Mouse (Mus musculus): ENCODE results near the gene 4930562C15Rik. TPM values are rescaled to one million over a fixed set of nuclear protein-coding genes. Genes with fewer than 3 reads are reported as not detected.
A peak's percentile ranks its signal among the peaks of the same experiment; 100 is the strongest.
"Not testable (repeated sequence)": the region's sequence is repeated elsewhere in the genome, so short reads cannot be mapped to it uniquely, and the experiment has no call there.

The 4930562C15Rik gene
- polyA plus RNA-seq (2015; fragmentation: Nextera tagmentation; extraction: Ambion mirVana): 0.54 and 0.60 TPM in 2 replicates

- no peak for ATAC-seq (ENCODE audit: low FRiP score)
- H3K9me3 ChIP-seq (replicated peaks): no peaks in the 10 kb centered on the region
- H3K27ac ChIP-seq (replicated peaks): no peak within 1 kb of the TSS
- H3K4me1 ChIP-seq: no peaks in the 10 kb centered on the region
- H3K36me3 ChIP-seq: no peaks in the 10 kb centered on the region
- H3K9ac ChIP-seq (replicated peaks): no peak within 1 kb of the TSS
- no peak within 1 kb of the TSS for H3K4me2 ChIP-seq
- no peaks in the 10 kb centered on the region for H3K27me3 ChIP-seq (replicated peaks)
- WGBS: 87% methylated on average over 3 of the region's 3 CpGs
- no peak within 1 kb of the TSS for H3K4me3 ChIP-seq (replicated peaks)
These were observed at the start of gene 4930562C15Rik for GRCm38 (mm10) chr16:4835191-4835590. Gene 4930562C15Rik (plus strand): TSS chr16:4835416.

DNA sequence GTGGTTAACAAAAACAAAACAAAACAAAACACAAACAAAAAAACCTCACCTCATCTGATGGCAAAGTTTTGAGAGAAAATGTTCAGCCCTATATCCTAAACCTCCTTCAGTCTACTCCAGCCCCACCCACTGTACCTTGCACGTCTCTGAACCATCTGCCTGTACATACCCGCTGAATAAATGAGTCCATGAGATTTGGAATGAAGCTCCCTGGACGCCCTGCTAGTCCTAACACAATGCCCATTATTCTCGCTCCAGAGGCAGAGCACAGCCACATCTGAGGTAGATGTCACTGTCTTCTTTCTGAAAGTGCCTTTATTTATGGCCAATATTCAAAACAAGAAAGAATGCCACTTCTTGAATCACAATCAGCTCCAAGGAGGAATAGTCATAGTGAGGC, 49.5 kb upstream of the 4930562C15Rik start:
- Histone ChIP-seq H3K27ac (replicated peaks) (no peak overlapping the region), H3K36me3 (no peaks in the 10 kb centered on the region), H3K4me1 (peaks cover 60% of the 10 kb centered on the region), H3K27me3 (replicated peaks) (no peaks in the 10 kb centered on the region), H3K4me3 (replicated peaks) (no peak overlapping the region), H3K9me3 (replicated peaks) (no peaks in the 10 kb centered on the region), H3K4me2 (no peak overlapping the region), H3K9ac (replicated peaks) (0 out of 2 replicates have a peak overlapping the region, but pooled peaks have one; percentile 4)
- ATAC-seq (ENCODE audit: low FRiP score): no peak
- WGBS: 14% methylated on average over 4 of the region's 4 CpGs

DNA sequence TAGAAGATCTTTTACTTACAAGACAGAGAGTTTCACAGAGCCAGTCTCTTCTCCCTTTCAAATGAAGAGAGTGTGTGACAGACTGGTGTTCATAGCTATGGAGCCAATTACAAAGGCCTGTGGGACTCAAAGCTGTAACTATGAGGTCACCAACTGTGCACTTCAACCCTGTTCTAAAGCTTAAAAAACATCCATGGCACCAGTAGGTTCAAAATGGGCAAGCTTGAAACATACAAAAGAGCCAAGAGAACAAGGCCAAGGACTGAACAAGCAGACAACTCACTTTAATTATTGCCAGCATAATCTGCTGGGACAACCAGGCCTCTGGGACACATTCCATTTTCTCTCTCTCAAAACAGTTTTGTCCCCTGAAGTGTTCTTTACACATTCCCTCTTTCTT, 47.0 kb upstream of the 4930562C15Rik start:
- H3K9me3 ChIP-seq (replicated peaks): no peaks in the 10 kb centered on the region
- H3K4me1 ChIP-seq: peaks cover 55% of the 10 kb centered on the region
- ATAC-seq (ENCODE audit: low FRiP score): no peak
- H3K27ac ChIP-seq (replicated peaks): no peak overlapping the region
- peak overlapping the region; percentile 85 for H3K4me2 ChIP-seq
- no peak overlapping the region for H3K9ac ChIP-seq (replicated peaks)
- no peaks in the 10 kb centered on the region for H3K27me3 ChIP-seq (replicated peaks)
- H3K4me3 ChIP-seq (replicated peaks): 0 out of 2 replicates have a peak overlapping the region, but pooled peaks have one; percentile 10
- H3K36me3 ChIP-seq: no peaks in the 10 kb centered on the region

- under 1% methylated on average over 29 of the region's 29 CpGs for WGBS
- ATAC-seq (ENCODE audit: low FRiP score): peak; percentile 61
- Histone ChIP-seq H3K27me3 (replicated peaks) (no peaks in the 10 kb centered on the region), H3K27ac (replicated peaks) (peak overlapping the region; percentile 99), H3K4me2 (peak overlapping the region; percentile 85), H3K4me1 (peaks cover 50% of the 10 kb centered on the region), H3K9ac (replicated peaks) (peak overlapping the region; percentile 89), H3K4me3 (replicated peaks) (peak overlapping the region; percentile 86), H3K36me3 (no peaks in the 10 kb centered on the region), H3K9me3 (replicated peaks) (no peaks in the 10 kb centered on the region)
These were observed 45.9 kb upstream of the 4930562C15Rik start for GRCm38 (mm10) chr16:4789311-4789768.

GRCm38 (mm10) chr16:4789810-4790559, 45.2 kb upstream of the 4930562C15Rik start, which contains the start of gene Cdip1:
Gene Cdip1 (minus strand): TSS chr16:4790292.
- no peaks in the 10 kb centered on the region for H3K27me3 ChIP-seq (replicated peaks)
- ATAC-seq (ENCODE audit: low FRiP score): peak; percentile 99
- H3K4me1 ChIP-seq: peaks cover 43% of the 10 kb centered on the region
- no peaks in the 10 kb centered on the region for H3K9me3 ChIP-seq (replicated peaks)
- peak within 1 kb of the TSS; percentile 85 for H3K4me2 ChIP-seq
- no peaks in the 10 kb centered on the region for H3K36me3 ChIP-seq
- under 1% methylated on average over 51 of the region's 51 CpGs for WGBS
- peak within 1 kb of the TSS; percentile 86 for H3K4me3 ChIP-seq (replicated peaks)
- H3K27ac ChIP-seq (replicated peaks): peak within 1 kb of the TSS; percentile 99
- H3K9ac ChIP-seq (replicated peaks): peak within 1 kb of the TSS; percentile 89

DNA sequence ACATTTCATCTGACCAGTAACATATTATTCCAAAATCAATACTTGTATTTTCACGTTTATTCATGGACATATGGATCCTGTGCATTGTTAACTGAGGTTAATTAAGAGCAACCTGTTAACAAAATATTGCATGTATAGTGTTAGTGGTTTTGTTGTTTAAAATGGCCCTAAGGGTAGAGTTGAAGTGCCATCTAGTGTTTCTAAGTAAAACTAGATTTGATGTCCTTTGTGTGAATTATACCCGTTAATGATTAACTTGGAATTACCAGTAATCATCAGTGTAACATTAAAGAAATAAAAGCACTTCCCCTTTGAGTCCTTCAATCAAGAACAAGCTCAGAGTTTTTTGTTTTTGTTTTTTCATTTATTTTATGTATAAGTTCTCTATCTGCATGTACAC, 43.9 kb upstream of the 4930562C15Rik start:
- Histone ChIP-seq H3K4me1 (peaks cover 32% of the 10 kb centered on the region), H3K9ac (replicated peaks) (no peak overlapping the region), H3K4me3 (replicated peaks) (no peak overlapping the region), H3K27ac (replicated peaks) (no peak overlapping the region), H3K27me3 (replicated peaks) (no peaks in the 10 kb centered on the region), H3K36me3 (no peaks in the 10 kb centered on the region), H3K9me3 (replicated peaks) (no peaks in the 10 kb centered on the region), H3K4me2 (no peak overlapping the region)
- 67% methylated on average over 2 of the region's 2 CpGs for WGBS
- ATAC-seq (ENCODE audit: low FRiP score): no peak

DNA sequence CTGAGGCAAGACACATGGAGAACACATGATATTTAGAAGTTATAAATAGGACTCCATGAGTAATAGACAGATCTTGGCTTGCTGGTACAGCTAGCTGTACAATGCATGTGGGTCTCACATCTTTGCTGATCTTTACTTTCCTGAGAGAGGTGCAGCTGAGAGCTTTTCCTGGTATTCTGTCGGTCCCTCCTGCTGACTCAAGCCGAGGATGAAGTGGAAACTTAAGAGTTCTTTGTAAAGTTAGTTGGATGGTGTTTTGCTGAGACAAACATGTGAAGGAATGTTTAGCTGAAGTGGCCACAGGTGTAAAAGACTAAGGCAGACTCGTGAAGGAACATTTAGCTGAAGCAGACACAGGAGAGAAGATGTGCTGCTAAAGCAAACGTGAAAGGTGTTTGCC, 38.6 kb upstream of the 4930562C15Rik start:
- no peaks in the 10 kb centered on the region for H3K36me3 ChIP-seq
- 90% methylated on average over 4 of the region's 4 CpGs for WGBS
- H3K4me3 ChIP-seq (replicated peaks): no peak overlapping the region
- H3K4me2 ChIP-seq: no peak overlapping the region
- ATAC-seq (ENCODE audit: low FRiP score): no peak
- H3K4me1 ChIP-seq: no peaks in the 10 kb centered on the region
- no peak overlapping the region for H3K9ac ChIP-seq (replicated peaks)
- H3K9me3 ChIP-seq (replicated peaks): no peaks in the 10 kb centered on the region
- no peak overlapping the region for H3K27ac ChIP-seq (replicated peaks)
- H3K27me3 ChIP-seq (replicated peaks): no peaks in the 10 kb centered on the region

GRCm38 (mm10) chr16:4818349-4818748, 16.9 kb upstream of the 4930562C15Rik start:
- Histone ChIP-seq H3K27ac (replicated peaks) (no peak overlapping the region), H3K4me2 (no peak overlapping the region), H3K27me3 (replicated peaks) (no peaks in the 10 kb centered on the region), H3K9ac (replicated peaks) (no peak overlapping the region), H3K4me3 (replicated peaks) (no peak overlapping the region), H3K4me1 (no peaks in the 10 kb centered on the region), H3K9me3 (replicated peaks) (no peaks in the 10 kb centered on the region), H3K36me3 (no peaks in the 10 kb centered on the region)
- no peak for ATAC-seq (ENCODE audit: low FRiP score)
- 83% methylated on average over 3 of the region's 3 CpGs for WGBS

- not testable (repeated sequence) for ATAC-seq (ENCODE audit: low FRiP score); H3K36me3 ChIP-seq; H3K9ac ChIP-seq (replicated peaks); H3K4me2 ChIP-seq; H3K27ac ChIP-seq (replicated peaks); H3K4me1 ChIP-seq; H3K27me3 ChIP-seq (replicated peaks); H3K9me3 ChIP-seq (replicated peaks); H3K4me3 ChIP-seq (replicated peaks)
- 83% methylated on average over 5 of the region's 5 CpGs for WGBS
These were observed 10.8 kb upstream of the 4930562C15Rik start for GRCm38 (mm10) chr16:4824466-4824865.

GRCm38 (mm10) chr16:4827639-4828038, 7.6 kb upstream of the 4930562C15Rik start:
- no peak overlapping the region for H3K4me3 ChIP-seq (replicated peaks)
- no peaks in the 10 kb centered on the region for H3K27me3 ChIP-seq (replicated peaks)
- H3K9me3 ChIP-seq (replicated peaks): no peaks in the 10 kb centered on the region
- H3K27ac ChIP-seq (replicated peaks): no peak overlapping the region
- WGBS: 95% methylated on average over 5 of the region's 5 CpGs
- H3K9ac ChIP-seq (replicated peaks): no peak overlapping the region
- no peaks in the 10 kb centered on the region for H3K4me1 ChIP-seq
- no peak overlapping the region for H3K4me2 ChIP-seq
- ATAC-seq (ENCODE audit: low FRiP score): no peak
- no peaks in the 10 kb centered on the region for H3K36me3 ChIP-seq

DNA sequence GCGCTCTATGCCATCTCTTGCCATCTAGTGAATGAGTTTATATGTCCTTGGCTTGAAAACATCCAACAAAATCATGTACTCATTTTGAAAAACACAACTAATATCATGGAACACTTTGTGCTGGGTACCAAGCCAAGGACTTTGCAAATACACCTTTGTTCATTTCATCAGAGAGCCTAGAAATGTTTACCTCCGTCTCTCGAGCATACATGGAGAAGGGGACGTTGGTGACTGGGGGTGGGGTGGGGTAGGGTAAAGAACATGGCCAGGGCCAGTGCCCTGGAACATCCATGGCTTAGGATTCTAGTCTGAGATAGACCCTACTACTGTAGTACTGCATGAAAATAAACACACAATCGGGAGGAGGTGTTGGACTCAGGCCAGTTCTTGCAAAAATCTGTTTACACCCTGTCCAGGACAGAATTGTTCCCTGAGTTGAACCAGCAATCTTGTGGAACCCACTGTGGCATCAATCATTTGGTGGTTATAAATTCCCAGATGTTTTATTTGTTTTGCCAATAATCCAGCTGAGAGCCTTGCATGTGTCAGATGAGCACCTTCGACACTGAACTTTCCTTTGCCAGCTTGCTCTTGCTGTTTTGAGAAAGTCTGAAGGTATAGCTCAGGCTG, 5.8 kb upstream of the 4930562C15Rik start:
- Histone ChIP-seq H3K4me3 (replicated peaks) (no peak overlapping the region), H3K27ac (replicated peaks) (no peak overlapping the region), H3K4me1 (no peaks in the 10 kb centered on the region), H3K9ac (replicated peaks) (no peak overlapping the region), H3K27me3 (replicated peaks) (no peaks in the 10 kb centered on the region), H3K4me2 (no peak overlapping the region), H3K9me3 (replicated peaks) (no peaks in the 10 kb centered on the region), H3K36me3 (no peaks in the 10 kb centered on the region)
- no peak for ATAC-seq (ENCODE audit: low FRiP score)
- WGBS: 84% methylated on average over 6 of the region's 6 CpGs
